Mouse (Mus musculus): ENCODE results near the gene Rpl21.

DNA sequence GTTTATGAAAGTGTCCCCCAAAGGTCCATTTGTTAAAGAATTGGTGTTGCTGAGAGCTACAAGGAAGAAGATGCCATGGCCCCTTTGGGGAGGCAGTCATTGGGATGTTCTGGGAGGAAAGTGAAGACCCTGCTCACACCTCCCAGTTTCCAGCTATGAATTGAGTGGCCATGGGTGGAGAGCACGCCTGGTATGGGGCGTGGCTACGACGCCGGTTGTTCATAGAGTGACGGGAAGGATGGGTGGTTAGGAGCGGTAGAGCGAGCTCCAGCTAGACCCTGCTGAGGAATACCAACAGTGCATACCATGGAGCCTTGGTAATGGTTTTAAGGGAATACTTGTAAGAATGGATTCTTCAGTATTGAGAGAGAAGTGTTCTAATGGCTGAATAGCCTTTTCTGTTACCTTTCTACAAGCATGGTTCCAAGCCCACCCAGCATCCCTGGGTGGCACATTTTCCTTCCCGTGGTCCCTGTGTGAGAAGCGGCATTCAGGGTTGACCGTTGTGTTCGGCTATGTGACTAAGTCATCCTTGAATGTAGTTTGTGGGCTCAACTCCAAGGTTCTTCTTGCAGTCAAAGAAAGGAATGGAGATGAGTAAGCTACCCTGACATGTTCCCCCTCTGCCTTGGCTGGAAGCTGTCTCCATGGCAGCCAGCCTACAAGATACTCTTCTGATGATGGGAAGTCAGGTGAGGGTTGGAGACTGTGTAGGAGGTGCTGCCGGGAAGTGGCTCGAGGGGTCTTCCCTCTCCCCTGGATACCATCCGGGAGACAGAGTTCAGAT, 51.0 kb downstream of the Rpl21 start:
- TF ChIP-seq CTCF (IDR thresholded peaks at IDR 0.05; ENCODE audit: control insufficient read depth, insufficient read depth, insufficient read length) (no peak), CEBPB (IDR thresholded peaks at IDR 0.05; ENCODE audit: low read depth) (no peak), USF1 (IDR thresholded peaks at IDR 0.05; ENCODE audit: low read depth) (no peak), MAX (IDR thresholded peaks at IDR 0.05) (no peak)

Measured in C2C12 (cell line).